Mouse (Mus musculus): ENCODE measurements around the gene Olfr1248. TPM values are rescaled to one million over a fixed set of nuclear protein-coding genes. Genes with fewer than 3 reads are reported as not detected.
"Not testable (repeated sequence)": the region's sequence is repeated elsewhere in the genome, so short reads cannot be mapped to it uniquely, and the experiment has no call there.

The Olfr1248 gene
- polyA plus RNA-seq (2015; fragmentation: Nextera tagmentation; extraction: Ambion mirVana), result not detected in 2 replicates

GRCm38 (mm10) chr2:89618145-89618544 lies at the start of gene Olfr1248:
Gene Olfr1248 (minus strand): TSS chr2:89618245.
- not testable (repeated sequence) for H3K4me3 ChIP-seq; ATAC-seq (ENCODE audit: low FRiP score, low read depth)

GRCm38 (mm10) chr2:89661367-89661766 lies 43.3 kb upstream of the Olfr1248 start, which contains the start of gene Olfr1250:
Gene Olfr1250 (minus strand): TSS chr2:89661467.
- Histone ChIP-seq H3K27me3 (no peaks in the 10 kb centered on the region), H3K9ac (no peak within 1 kb of the TSS), H3K27ac (replicated peaks) (no peak within 1 kb of the TSS), H3K4me1 (replicated peaks) (no peaks in the 10 kb centered on the region), H3K36me3 (no peaks in the 10 kb centered on the region), H3K4me3 (no peak within 1 kb of the TSS), H3K9me3 (no peaks in the 10 kb centered on the region), H3K4me2 (no peak within 1 kb of the TSS)
- no peak for ATAC-seq (ENCODE audit: low FRiP score, low read depth)

More at GRCm38 (mm10) chr2:89618145-89618544, at the start of gene Olfr1248:
- H3K27ac ChIP-seq (replicated peaks); H3K9ac ChIP-seq; H3K4me2 ChIP-seq; H3K4me1 ChIP-seq (replicated peaks); H3K36me3 ChIP-seq; H3K27me3 ChIP-seq; H3K9me3 ChIP-seq: not testable (repeated sequence)
- 95% methylated on average over 1 of the region's 1 CpGs for WGBS

DNA sequence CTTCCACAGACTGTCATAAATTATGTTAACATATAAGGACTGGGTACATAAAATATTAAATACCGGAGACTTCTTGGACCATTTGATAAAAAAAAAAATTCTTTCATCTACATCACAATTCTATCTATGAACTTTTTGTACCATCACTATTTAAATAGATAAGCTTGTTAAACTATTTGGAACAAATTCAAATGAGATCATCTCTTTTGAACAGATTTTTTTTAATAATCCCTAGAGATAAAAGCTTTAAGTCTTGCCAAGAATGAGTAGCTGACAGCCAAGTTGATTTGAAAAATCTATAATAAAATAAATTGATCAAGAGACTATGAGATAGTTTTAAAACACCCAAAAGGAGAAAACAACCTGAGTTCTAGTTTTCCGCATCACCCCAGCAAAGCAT lies 16.8 kb upstream of the Olfr1248 start, which contains the start of gene Olfr1249:
TSS of gene Olfr1249 (minus strand) at position 101 of the 400 bp plus-strand sequence.
- H3K9ac ChIP-seq, result no peak within 1 kb of the TSS
- H3K4me1 ChIP-seq (replicated peaks), result no peaks in the 10 kb centered on the region
- no peak within 1 kb of the TSS for H3K27ac ChIP-seq (replicated peaks)
- no peak for ATAC-seq (ENCODE audit: low FRiP score, low read depth)
- H3K36me3 ChIP-seq, result no peaks in the 10 kb centered on the region
- H3K4me2 ChIP-seq, result no peak within 1 kb of the TSS
- H3K9me3 ChIP-seq, result no peaks in the 10 kb centered on the region
- H3K27me3 ChIP-seq, result no peaks in the 10 kb centered on the region
- H3K4me3 ChIP-seq, result no peak within 1 kb of the TSS
- 92% methylated on average over 2 of the region's 2 CpGs for WGBS

DNA sequence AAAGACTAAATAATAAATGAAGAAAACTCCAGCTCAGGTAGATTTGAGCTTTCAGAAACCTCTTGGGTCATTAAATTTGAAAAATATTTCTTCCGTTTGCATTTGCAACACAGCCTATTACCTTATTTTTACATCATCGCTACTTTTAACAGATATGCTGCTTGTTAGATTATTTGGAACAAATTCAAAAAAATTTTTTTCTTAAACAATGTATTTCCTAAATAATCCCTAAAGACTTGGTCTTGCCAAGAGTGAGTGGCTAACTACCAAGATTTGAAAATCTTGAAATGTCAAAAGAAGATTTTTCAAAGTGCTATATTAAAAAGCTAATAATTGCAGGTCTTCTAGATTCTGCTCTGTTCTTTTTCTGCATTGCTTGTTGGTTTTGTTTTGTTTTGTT lies 4.0 kb downstream of the Olfr1248 start, which contains the start of gene Olfr1247:
TSS of gene Olfr1247 (minus strand) at position 101 of the 400 bp plus-strand sequence.
- H3K4me2 ChIP-seq, result no peak within 1 kb of the TSS
- 92% methylated on average over 2 of the region's 2 CpGs for WGBS
- H3K27me3 ChIP-seq, result no peaks in the 10 kb centered on the region
- H3K27ac ChIP-seq (replicated peaks), result no peak within 1 kb of the TSS
- no peaks in the 10 kb centered on the region for H3K4me1 ChIP-seq (replicated peaks)
- H3K9ac ChIP-seq, result no peak within 1 kb of the TSS
- no peaks in the 10 kb centered on the region for H3K9me3 ChIP-seq
- H3K4me3 ChIP-seq, result no peak within 1 kb of the TSS
- H3K36me3 ChIP-seq, result no peaks in the 10 kb centered on the region
- ATAC-seq (ENCODE audit: low FRiP score, low read depth), result no peak

DNA sequence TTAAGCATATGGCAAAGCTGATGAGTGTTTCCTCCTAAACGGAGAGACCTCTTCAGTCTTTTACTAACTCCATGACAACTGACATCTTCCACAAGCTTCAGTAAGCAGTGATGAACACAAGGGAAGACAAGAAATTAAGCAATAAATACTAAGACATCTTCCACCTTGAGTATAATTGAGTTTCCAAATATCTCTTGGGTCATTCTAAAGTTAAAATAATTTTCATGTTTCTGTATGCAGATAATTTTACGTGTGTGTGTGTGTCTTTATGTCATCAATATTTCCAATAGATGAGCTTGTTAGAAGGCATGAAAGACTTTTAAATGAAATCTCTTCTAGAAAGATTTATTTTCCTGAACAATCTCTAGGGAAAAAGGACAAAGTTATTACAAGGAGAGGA lies 25.0 kb downstream of the Olfr1248 start, which contains the start of gene Olfr1246:
TSS of gene Olfr1246 (minus strand) at position 101 of the 400 bp plus-strand sequence.
- no peak for ATAC-seq (ENCODE audit: low FRiP score, low read depth)
- H3K36me3 ChIP-seq, result no peaks in the 10 kb centered on the region
- no peak within 1 kb of the TSS for H3K9ac ChIP-seq
- no peaks in the 10 kb centered on the region for H3K4me1 ChIP-seq (replicated peaks)
- H3K4me3 ChIP-seq, result no peak within 1 kb of the TSS
- H3K4me2 ChIP-seq, result no peak within 1 kb of the TSS
- H3K27me3 ChIP-seq, result no peaks in the 10 kb centered on the region
- H3K27ac ChIP-seq (replicated peaks), result no peak within 1 kb of the TSS
- no peaks in the 10 kb centered on the region for H3K9me3 ChIP-seq
- WGBS, result 88% methylated on average over 2 of the region's 2 CpGs

GRCm38 (mm10) chr2:89578347-89578746 lies 39.7 kb downstream of the Olfr1248 start, which contains the start of gene Olfr1245:
Gene Olfr1245 (minus strand): TSS chr2:89578447.
- Histone ChIP-seq H3K27me3 (no peaks in the 10 kb centered on the region), H3K27ac (replicated peaks) (no peak within 1 kb of the TSS), H3K9me3 (no peaks in the 10 kb centered on the region), H3K9ac (no peak within 1 kb of the TSS), H3K36me3 (no peaks in the 10 kb centered on the region), H3K4me2 (no peak within 1 kb of the TSS), H3K4me3 (no peak within 1 kb of the TSS), H3K4me1 (replicated peaks) (no peaks in the 10 kb centered on the region)
- ATAC-seq (ENCODE audit: low FRiP score, low read depth), result no peak
- WGBS, result 93% methylated on average over 1 of the region's 1 CpGs

Other genes starting within 250 kb of the Olfr1248 start
- gene Olfr1238, start 208.6 kb downstream of the Olfr1248 start, polyA plus RNA-seq (2015; fragmentation: Nextera tagmentation; extraction: Ambion mirVana), result not detected in 2 replicates
- gene Olfr1239, start 197.8 kb downstream of the Olfr1248 start, polyA plus RNA-seq (2015; fragmentation: Nextera tagmentation; extraction: Ambion mirVana), result not detected in 2 replicates
- not detected in 2 replicates for gene Olfr1240, start 175.2 kb downstream of the Olfr1248 start, polyA plus RNA-seq (2015; fragmentation: Nextera tagmentation; extraction: Ambion mirVana)
- gene Olfr1241, start 131.1 kb downstream of the Olfr1248 start, polyA plus RNA-seq (2015; fragmentation: Nextera tagmentation; extraction: Ambion mirVana), result not detected in 2 replicates
- not detected in 2 replicates for gene Olfr1242, start 119.9 kb downstream of the Olfr1248 start, polyA plus RNA-seq (2015; fragmentation: Nextera tagmentation; extraction: Ambion mirVana)
- not detected in 2 replicates for gene Olfr1243, start 86.8 kb downstream of the Olfr1248 start, polyA plus RNA-seq (2015; fragmentation: Nextera tagmentation; extraction: Ambion mirVana)
- gene Olfr1245, start 39.8 kb downstream of the Olfr1248 start, polyA plus RNA-seq (2015; fragmentation: Nextera tagmentation; extraction: Ambion mirVana), result not detected in 2 replicates
- gene Olfr1246, start 25.1 kb downstream of the Olfr1248 start, polyA plus RNA-seq (2015; fragmentation: Nextera tagmentation; extraction: Ambion mirVana), result not detected in 2 replicates
- gene Olfr1247, start 4.1 kb downstream of the Olfr1248 start, polyA plus RNA-seq (2015; fragmentation: Nextera tagmentation; extraction: Ambion mirVana), result not detected in 2 replicates
- gene Olfr1249, start 16.7 kb upstream of the Olfr1248 start, polyA plus RNA-seq (2015; fragmentation: Nextera tagmentation; extraction: Ambion mirVana), result not detected in 2 replicates
- gene Olfr1250, start 43.2 kb upstream of the Olfr1248 start, polyA plus RNA-seq (2015; fragmentation: Nextera tagmentation; extraction: Ambion mirVana), result not detected in 2 replicates
- not detected in 2 replicates for gene Olfr1251, start 53.7 kb upstream of the Olfr1248 start, polyA plus RNA-seq (2015; fragmentation: Nextera tagmentation; extraction: Ambion mirVana)
- not detected in 2 replicates for gene Olfr1252, start 106.8 kb upstream of the Olfr1248 start, polyA plus RNA-seq (2015; fragmentation: Nextera tagmentation; extraction: Ambion mirVana)
- not detected in 2 replicates for gene Olfr1253, start 138.8 kb upstream of the Olfr1248 start, polyA plus RNA-seq (2015; fragmentation: Nextera tagmentation; extraction: Ambion mirVana)
- gene Olfr1254, start 175.4 kb upstream of the Olfr1248 start, polyA plus RNA-seq (2015; fragmentation: Nextera tagmentation; extraction: Ambion mirVana), result not detected in 2 replicates
- gene Olfr1255, start 193.8 kb upstream of the Olfr1248 start, polyA plus RNA-seq (2015; fragmentation: Nextera tagmentation; extraction: Ambion mirVana), result not detected in 2 replicates
- gene Olfr1256, start 223.3 kb upstream of the Olfr1248 start, polyA plus RNA-seq (2015; fragmentation: Nextera tagmentation; extraction: Ambion mirVana), result not detected in 2 replicates
- gene Olfr48, start 230.0 kb upstream of the Olfr1248 start, polyA plus RNA-seq (2015; fragmentation: Nextera tagmentation; extraction: Ambion mirVana), result 0.12 TPM in 1 of 2 replicates, not detected in the other

All from hindbrain, embryonic 15.5 days (tissue).